Mouse (Mus musculus) kidney, adult 18-20 months (tissue): ENCODE measurements around the gene Rhbdl1.

Experiments
- DNase-seq: peaks from one replicate; pipeline ENCODE4 v3.0.0; 2021

The Rhbdl1 gene

GRCm38 (mm10) chr17:25791320-25791842 is 45.7 kb downstream of the Rhbdl1 start:
- no peak for DNase-seq

DNA sequence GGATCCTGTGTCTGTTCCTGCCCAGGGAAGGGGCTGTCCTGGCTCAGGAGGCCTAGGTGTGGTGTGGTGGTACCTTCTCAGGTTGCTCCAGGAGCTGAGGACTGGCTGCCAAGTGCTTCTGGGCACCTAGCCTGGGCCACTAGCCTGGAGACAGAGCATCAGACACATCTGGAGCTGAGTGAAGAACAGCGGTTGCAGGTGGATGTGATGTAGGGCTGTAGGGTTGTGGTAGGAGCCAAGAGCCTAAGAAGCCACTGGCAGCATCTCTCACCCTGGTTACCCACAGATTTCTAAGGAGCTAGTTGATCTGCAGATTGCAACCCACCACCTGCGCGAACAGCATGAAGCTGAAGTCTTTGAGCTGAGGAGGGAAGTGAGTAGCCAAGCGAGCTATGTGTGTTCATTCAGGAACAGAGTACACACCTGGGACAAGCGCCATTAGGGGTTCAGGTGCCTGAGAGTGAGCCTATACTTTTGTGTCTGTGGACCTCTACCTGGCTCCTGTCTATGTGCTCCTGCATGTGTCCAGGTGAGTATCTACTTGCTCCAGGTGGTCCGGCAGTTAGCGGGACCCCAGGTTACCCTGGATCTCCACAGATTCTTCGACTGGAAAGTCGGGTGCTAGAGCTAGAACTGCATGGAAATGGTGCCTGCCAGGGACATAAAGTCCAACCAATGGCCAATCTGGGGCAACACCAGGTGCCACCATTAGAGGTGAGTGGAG is 50.2 kb downstream of the Rhbdl1 start:
- DNase-seq = no peak

DNA sequence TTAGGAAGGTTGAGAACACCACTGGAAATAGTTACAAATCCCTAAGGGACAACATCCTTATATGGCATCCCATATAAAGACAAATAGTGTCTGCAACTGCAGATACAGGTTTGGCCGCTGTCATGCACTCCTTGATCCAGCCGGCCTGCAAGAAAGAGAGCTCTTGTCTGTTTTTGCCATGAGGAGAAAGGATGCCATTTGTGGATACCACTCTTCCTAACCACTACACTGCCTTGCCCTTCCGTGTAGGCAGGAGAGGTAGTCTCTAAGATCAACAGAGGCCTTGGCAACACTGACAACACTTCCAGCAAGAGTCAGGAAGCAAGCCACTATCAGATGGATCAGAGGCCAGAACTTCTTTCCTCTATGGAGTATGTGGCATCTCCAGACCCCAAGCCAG is 50.8 kb downstream of the Rhbdl1 start, which contains the start of gene Ccdc78:
TSS of gene Ccdc78 (plus strand) at position 301 of the 400 bp plus-strand sequence.
- DNase-seq = no peak

DNA sequence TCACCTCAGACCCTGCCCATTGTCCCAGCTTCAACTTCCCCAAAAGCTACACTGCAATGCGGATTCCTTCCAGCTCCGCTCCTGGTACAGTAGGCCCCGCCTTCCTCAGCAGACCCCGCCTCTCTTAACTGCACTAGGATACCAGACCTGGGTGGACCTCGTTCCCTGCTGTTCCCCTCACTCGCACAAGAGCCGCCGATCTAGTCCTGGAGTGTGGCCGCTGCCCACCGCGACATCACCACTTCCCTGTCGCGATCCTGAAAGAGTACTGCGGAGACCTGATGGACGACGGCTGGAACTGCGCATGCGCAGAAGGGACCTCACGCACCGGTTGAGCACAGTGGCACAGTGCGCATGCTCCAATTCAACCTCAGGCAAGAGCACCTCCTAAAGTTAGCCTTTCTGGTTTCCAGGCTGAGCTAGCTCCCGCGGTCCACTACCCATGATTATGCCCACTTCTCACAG is 51.8 kb downstream of the Rhbdl1 start, which contains the start of gene Haghl:
TSS of gene Haghl (minus strand) at position 393 of the 465 bp plus-strand sequence.
- DNase-seq = peak; percentile 99
